Mouse (Mus musculus) spleen, postnatal 4 days (tissue): ENCODE measurements around the gene Fbxo3.
A peak's percentile ranks its signal among the peaks of the same experiment; 100 is the strongest.
"Not testable (repeated sequence)": the region's sequence is repeated elsewhere in the genome, so short reads cannot be mapped to it uniquely, and the experiment has no call there.

Source experiments
- DNase-seq, 2 experiments: peaks; one replicate each; pipeline ENCODE4 v3.0.0; 2022; ENCODE audit warnings: low spot score in 2 of 2

Fbxo3 gene

GRCm38 (mm10) chr2:104027458-104028138 lies at the start of gene Fbxo3:
Fbxo3 (plus strand) TSS chr2:104027721.
- DNase-seq = peak; percentile 92 to 95

GRCm38 (mm10) chr2:103982250-103982649 lies 45.3 kb upstream of the Fbxo3 start:
- peak; percentile 78 to 93 for DNase-seq

GRCm38 (mm10) chr2:103983146-103983545 lies 44.4 kb upstream of the Fbxo3 start:
- no peak for DNase-seq

DNA sequence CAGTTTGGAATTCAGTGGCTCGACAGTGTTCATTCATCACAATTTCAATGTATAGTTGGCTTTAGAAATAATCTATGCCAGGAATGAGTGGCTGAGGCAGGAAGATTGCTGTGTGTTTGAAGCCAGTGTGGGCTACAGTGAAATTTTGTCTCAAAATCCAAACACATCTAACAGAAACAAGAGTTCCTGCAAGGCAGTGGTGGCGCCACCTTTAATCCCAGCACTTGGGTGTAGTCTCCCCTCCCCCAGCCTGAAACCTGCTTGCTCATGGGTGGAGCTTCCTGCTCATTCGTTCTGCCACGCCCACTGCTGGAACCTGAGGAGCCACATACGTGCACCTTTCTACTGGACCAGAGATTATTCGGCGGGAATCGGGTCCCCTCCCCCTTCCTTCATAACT lies 39.9 kb upstream of the Fbxo3 start:
- DNase-seq = not testable (repeated sequence)

GRCm38 (mm10) chr2:103989724-103990123 lies 37.8 kb upstream of the Fbxo3 start:
- DNase-seq = no peak

DNA sequence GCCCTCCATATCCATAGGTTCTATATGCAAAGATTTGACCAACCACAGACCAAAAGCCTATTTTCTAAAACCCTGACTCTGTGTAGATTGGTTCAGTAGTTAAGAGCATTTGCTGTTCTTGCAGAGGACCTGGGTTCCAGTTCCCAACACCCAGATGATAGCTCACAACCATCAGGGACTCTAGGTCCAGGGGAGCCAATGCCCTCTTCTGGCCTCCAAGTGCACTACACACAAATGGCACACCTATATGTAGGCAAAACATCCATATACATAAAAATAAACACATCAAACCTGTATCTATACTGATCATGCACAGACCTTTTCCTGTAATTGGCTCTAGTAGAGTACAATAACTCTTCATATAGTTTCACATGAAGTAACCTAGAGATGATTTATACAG lies 36.2 kb upstream of the Fbxo3 start:
- no peak for DNase-seq

- no peak for DNase-seq
These were observed 35.4 kb upstream of the Fbxo3 start for GRCm38 (mm10) chr2:103992162-103992561.

DNA sequence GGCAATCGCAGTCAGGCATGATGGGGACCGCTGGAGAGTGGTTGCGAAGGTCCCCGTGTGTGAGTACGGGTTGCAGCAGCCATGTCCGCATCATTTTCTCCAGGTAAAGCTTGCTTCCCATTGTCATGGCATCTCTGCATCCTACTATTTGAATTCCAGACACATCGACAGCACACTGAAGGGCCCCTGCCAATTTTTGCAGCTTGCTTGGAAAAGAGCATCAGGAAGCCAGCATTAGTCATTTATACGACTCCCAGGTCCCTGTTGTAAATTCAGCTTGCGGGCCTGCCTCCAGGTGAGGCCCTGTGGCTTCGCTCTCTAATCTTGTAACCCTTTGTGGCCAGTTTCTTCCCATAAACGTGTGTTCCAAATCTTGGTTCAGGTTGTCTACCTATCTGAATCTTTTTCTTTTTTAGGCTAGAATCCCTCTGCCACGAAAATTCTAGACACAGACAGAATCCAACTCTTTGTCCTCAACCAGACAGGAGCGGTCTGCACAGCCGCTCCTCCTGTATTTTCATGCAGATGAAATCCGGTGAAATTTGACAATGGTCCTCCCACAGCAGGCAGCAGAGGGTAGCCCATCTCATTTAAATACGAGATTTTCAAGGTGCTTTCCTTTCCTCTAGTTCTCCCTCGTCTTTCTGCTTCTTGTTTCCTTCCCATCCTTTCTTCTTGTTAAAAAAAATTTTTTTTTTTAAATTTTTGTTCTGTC lies 34.7 kb upstream of the Fbxo3 start:
- no peak for DNase-seq

DNA sequence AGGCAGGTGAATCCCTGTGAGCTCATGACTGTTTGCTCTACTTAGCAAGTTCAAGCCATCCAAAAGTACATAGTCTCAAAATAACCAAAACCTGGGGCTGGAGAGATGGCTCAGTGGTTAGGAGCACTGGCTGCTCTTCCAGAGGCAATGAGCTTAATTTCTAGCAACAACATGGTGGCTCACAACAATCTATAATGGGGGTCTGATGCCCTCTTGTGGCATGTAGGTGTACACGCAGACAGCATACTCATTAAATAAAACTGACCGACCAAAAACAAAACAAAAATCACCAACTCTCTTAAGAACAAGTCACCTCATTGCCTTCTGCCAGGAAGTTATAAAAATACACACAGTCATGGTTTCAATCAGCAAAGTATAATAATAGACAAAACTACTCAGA lies 26.4 kb upstream of the Fbxo3 start:
- no peak for DNase-seq

DNA sequence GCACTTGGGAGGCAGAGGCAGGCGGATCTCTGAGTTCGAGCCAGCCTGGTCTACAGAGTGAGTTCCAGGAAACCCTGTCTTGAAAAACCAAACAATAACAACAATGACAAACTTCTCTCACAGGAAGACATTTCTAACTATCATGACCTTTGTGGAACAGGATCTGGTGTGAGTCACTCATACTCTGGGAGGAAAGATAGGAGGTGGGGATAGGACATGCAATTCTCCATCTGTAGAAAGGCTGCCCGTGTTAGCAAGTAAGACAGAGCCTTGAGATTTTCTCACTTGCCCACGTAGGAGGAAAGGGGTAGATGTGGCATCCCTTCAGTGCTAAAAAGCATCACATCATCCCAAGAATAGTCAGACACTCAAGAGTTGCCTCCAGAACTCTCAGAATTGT lies 25.7 kb upstream of the Fbxo3 start:
- no peak for DNase-seq

GRCm38 (mm10) chr2:104002711-104003413 lies 24.7 kb upstream of the Fbxo3 start:
- DNase-seq = peak; percentile 70 to 86

DNA sequence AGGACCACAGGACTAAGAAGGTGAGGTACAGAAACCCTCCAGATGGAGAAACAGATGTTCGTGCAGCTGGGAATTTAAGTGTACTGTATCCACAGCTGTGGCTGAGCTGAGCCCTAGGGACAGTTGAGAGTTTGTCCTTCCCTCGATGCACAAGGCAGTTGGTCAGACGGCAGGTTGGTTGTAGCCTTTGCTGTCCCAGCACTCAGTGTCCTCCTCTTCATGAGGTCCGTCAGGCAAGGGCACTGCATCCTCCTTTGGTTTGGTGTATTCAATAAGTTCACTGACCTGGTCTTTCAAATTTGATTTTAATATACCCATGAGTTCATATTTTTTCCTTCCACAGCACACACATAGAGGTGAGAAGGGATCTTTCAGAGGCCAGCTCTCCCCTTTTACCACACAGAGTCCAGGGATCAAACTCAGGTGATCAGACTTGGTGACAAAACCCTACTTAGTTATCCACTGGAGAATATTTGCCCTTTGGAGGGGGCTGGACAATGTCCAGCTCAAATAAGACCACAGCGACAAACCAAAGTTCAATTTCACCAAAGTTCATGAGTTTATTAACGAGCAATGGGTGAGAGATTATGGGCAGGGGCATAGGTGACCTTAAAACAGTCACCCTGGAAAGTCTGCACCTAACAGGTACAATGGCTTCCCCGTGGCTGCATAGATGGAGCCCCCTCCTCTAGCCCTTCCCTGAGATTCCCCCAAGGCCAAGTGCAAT lies 19.6 kb upstream of the Fbxo3 start:
- DNase-seq = no peak

GRCm38 (mm10) chr2:104008853-104009252 lies 18.7 kb upstream of the Fbxo3 start:
- DNase-seq = not testable (repeated sequence)

- DNase-seq = no peak
These were observed 4.4 kb upstream of the Fbxo3 start for GRCm38 (mm10) chr2:104023096-104023495.

- DNase-seq = no peak
These were observed 2.9 kb upstream of the Fbxo3 start for GRCm38 (mm10) chr2:104024656-104025055.

DNA sequence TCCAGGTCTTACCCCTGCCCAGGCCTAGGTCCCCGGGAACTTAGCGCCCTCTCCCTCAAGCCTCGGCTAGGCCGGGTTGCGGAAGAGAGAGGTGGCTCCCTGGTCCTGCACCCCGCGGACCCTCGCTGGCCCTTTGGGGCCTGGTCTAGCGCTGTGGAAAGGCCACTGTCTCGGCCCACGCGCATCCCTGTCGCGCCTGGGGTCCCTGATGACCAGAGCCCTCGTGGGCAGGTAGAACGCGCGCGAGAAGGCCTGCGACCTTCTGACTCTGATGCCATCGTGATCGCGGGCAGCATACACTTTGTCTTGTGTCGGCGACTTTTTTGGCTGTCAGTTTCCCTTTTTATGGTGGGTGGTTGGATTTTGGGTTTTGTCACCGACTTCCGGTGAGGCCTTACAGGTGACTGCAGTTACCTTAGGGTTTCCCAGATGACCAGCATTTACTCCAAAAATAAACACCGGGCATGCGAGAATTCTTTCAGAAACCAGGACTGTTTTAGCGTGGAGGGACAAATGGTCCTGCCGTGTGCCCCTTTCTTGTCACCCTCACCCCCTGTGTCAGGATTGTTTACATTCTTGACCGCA lies 710 bp downstream of the Fbxo3 start, which contains the start of gene 4931422A03Rik:
TSS of gene 4931422A03Rik (minus strand) at position 223 of the 585 bp plus-strand sequence.
- peak in 1 of 2 experiments; percentile 65 for DNase-seq

- no peak for DNase-seq
These were observed 1.6 kb downstream of the Fbxo3 start for GRCm38 (mm10) chr2:104029074-104029473.

- no peak for DNase-seq
These were observed 2.9 kb downstream of the Fbxo3 start for GRCm38 (mm10) chr2:104030381-104030780.

GRCm38 (mm10) chr2:104032056-104032455 lies 4.5 kb downstream of the Fbxo3 start:
- DNase-seq = no peak

- peak; percentile 72 to 81 for DNase-seq
These were observed 7.4 kb downstream of the Fbxo3 start for GRCm38 (mm10) chr2:104034832-104035472.

DNA sequence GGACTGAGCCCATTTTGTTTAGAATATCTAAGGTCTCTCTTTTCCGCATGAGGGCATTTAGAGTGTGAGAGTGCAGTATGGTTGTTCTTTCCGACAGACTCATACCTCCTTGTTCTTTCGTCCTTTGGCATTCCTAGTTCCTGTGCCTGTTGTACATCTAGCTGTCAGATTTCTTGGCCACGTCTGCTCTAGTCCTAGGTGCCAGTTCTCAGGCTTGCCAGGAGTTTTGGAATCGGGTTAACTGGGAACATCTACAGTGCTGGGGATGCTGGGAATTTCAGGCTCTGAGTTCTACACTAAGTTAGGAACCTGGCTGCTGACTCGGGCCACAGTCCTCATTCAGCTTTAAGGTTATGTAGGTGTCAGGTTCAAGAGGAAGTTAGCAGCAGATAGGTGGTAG lies 8.1 kb downstream of the Fbxo3 start:
- DNase-seq = no peak
